Mouse (Mus musculus) neural tube, embryonic 12.5 days (tissue): Measurements from ENCODE around the gene Stx12. TPM values are rescaled to one million over a fixed set of nuclear protein-coding genes. Genes with fewer than 3 reads are reported as not detected.
A peak's percentile ranks its signal among the peaks of the same experiment; 100 is the strongest.

ENCODE experiments used
- ATAC-seq: fragments of 200-750 bp; cut with Nextera tagmentation; 2 replicates; pipeline ENCODE4 v1.8.0; 2017; ENCODE audit warnings: low read depth, mild to moderate bottlenecking, moderate TSS enrichment, moderate library complexity; ENCODE audit not compliant: low FRiP score
- H3K27ac ChIP-seq: fragments of 300-500 bp; sonication (generic); 2 replicates; pipeline ENCODE4 v1.5.1; 2016
- H3K27me3 ChIP-seq: fragments of 300-500 bp; sonication (generic); replicated peaks from 2 replicates; pipeline ENCODE4 v1.6.1; 2016; ENCODE audit warnings: mild to moderate bottlenecking
- H3K36me3 ChIP-seq: fragments of 300-500 bp; sonication (generic); 2 replicates; pipeline ENCODE4 v1.6.1; 2016; ENCODE audit warnings: mild to moderate bottlenecking
- H3K4me1 ChIP-seq: fragments of 300-500 bp; sonication (generic); 2 replicates; pipeline ENCODE4 v1.6.1; 2016
- H3K4me2 ChIP-seq: fragments of 300-500 bp; sonication (generic); replicated peaks from 2 replicates; pipeline ENCODE4 v1.6.1; 2016; ENCODE audit warnings: mild to moderate bottlenecking
- H3K4me3 ChIP-seq: fragments of 300-500 bp; sonication (generic); 2 replicates; pipeline ENCODE4 v1.5.1; 2016
- H3K9ac ChIP-seq: fragments of 300-500 bp; sonication (generic); 2 replicates; pipeline ENCODE4 v1.6.1; 2016; ENCODE audit warnings: mild to moderate bottlenecking
- H3K9me3 ChIP-seq: fragments of 300-500 bp; sonication (generic); 2 replicates; pipeline ENCODE4 v1.6.1; 2016; ENCODE audit warnings: mild to moderate bottlenecking
- WGBS: fragments of 180-500 bp; shearing (Covaris S2); methylation state at CpG from one replicate; pipeline ENCODE4 v1.1.7; 2016; 5-methylcytosine and 5-hydroxymethylcytosine counted together
- polyA plus RNA-seq: library from polyadenylated mRNA; unstranded; fragments of >200 nt; fragmentation: Nextera tagmentation; extraction: Ambion mirVana; gene quantifications from 2 replicates; pipeline ENCODE4 v1.2.1, GENCODE M21; 2016

The Stx12 gene
- polyA plus RNA-seq, 1 experiment from 2014 or later = 110 TPM

GRCm38 (mm10) chr4:132904071-132904470, 19.8 kb upstream of the Stx12 start:
- Histone ChIP-seq H3K36me3 (peaks cover 62% of the 10 kb centered on the region), H3K4me1 (no peaks in the 10 kb centered on the region), H3K27ac (no peak overlapping the region), H3K4me2 (no peak overlapping the region), H3K4me3 (no peak overlapping the region), H3K9ac (no peak overlapping the region), H3K9me3 (no peaks in the 10 kb centered on the region), H3K27me3 (no peaks in the 10 kb centered on the region)
- 89% methylated on average over 2 of the region's 2 CpGs for WGBS
- no peak for ATAC-seq

- no peaks in the 10 kb centered on the region for H3K9me3 ChIP-seq
- no peak overlapping the region for H3K4me2 ChIP-seq
- no peak for ATAC-seq
- no peak overlapping the region for H3K4me3 ChIP-seq
- no peaks in the 10 kb centered on the region for H3K4me1 ChIP-seq
- peaks cover 30% of the 10 kb centered on the region for H3K36me3 ChIP-seq
- no peak overlapping the region for H3K9ac ChIP-seq
- 90% methylated on average over 9 of the region's 9 CpGs for WGBS
- no peaks in the 10 kb centered on the region for H3K27me3 ChIP-seq
- H3K27ac ChIP-seq = no peak overlapping the region
Measured at GRCm38 (mm10) chr4:132898197-132898596, 13.9 kb upstream of the Stx12 start.

GRCm38 (mm10) chr4:132894402-132894801, 10.1 kb upstream of the Stx12 start:
- Histone ChIP-seq H3K4me2 (no peak overlapping the region), H3K27ac (no peak overlapping the region), H3K9ac (no peak overlapping the region), H3K9me3 (no peaks in the 10 kb centered on the region), H3K36me3 (no peaks in the 10 kb centered on the region), H3K4me1 (no peaks in the 10 kb centered on the region), H3K4me3 (no peak overlapping the region), H3K27me3 (no peaks in the 10 kb centered on the region)
- 27% methylated on average over 7 of the region's 7 CpGs for WGBS
- ATAC-seq = no peak

- ATAC-seq = no peak; the same call in none of the 2 replicates
- peak overlapping the region; percentile 82 for H3K4me3 ChIP-seq
- H3K36me3 ChIP-seq = 0 out of 2 replicates have a peak, but pooled peaks cover 5% of the 10 kb centered on the region
- peak overlapping the region; percentile 91 for H3K9ac ChIP-seq
- peak overlapping the region; percentile 86 for H3K27ac ChIP-seq
- peaks cover 17% of the 10 kb centered on the region for H3K4me1 ChIP-seq
- H3K4me2 ChIP-seq = peak overlapping the region; percentile 87
- WGBS = 20% methylated on average over 9 of the region's 9 CpGs
- H3K9me3 ChIP-seq = no peaks in the 10 kb centered on the region
- no peaks in the 10 kb centered on the region for H3K27me3 ChIP-seq
Measured at GRCm38 (mm10) chr4:132884844-132885374, 600 bp upstream of the Stx12 start.

GRCm38 (mm10) chr4:132883561-132884063, 697 bp downstream of the Stx12 start:
- no peak; the same call in 1 of the 2 replicates for ATAC-seq
- 3% methylated on average over 21 of the region's 21 CpGs for WGBS
- peaks cover 17% of the 10 kb centered on the region for H3K4me1 ChIP-seq

GRCm38 (mm10) chr4:132874363-132875097, 9.8 kb downstream of the Stx12 start:
- Histone ChIP-seq H3K4me2 (no peak overlapping the region), H3K9me3 (no peaks in the 10 kb centered on the region), H3K9ac (no peak overlapping the region), H3K27ac (no peak overlapping the region), H3K27me3 (no peaks in the 10 kb centered on the region), H3K4me3 (no peak overlapping the region), H3K4me1 (no peaks in the 10 kb centered on the region), H3K36me3 (peaks cover 23% of the 10 kb centered on the region)
- WGBS = 95% methylated on average over 7 of the region's 7 CpGs
- no peak for ATAC-seq

More at GRCm38 (mm10) chr4:132883561-132884063, 697 bp downstream of the Stx12 start:
- 0 out of 2 replicates have a peak, but pooled peaks cover 10% of the 10 kb centered on the region for H3K36me3 ChIP-seq
- peak overlapping the region; percentile 86 for H3K27ac ChIP-seq
- H3K9ac ChIP-seq = peak overlapping the region; percentile 91
- H3K4me2 ChIP-seq = peak overlapping the region; percentile 87
- H3K4me3 ChIP-seq = peak overlapping the region; percentile 82
- H3K9me3 ChIP-seq = no peaks in the 10 kb centered on the region
- no peaks in the 10 kb centered on the region for H3K27me3 ChIP-seq

- Histone ChIP-seq H3K9ac (no peak overlapping the region), H3K4me2 (no peak overlapping the region), H3K4me1 (no peaks in the 10 kb centered on the region), H3K36me3 (peaks cover 29% of the 10 kb centered on the region), H3K9me3 (no peaks in the 10 kb centered on the region), H3K27ac (no peak overlapping the region), H3K27me3 (no peaks in the 10 kb centered on the region), H3K4me3 (no peak overlapping the region)
- 92% methylated on average over 11 of the region's 11 CpGs for WGBS
- no peak for ATAC-seq
Measured at GRCm38 (mm10) chr4:132873481-132874362, 10.6 kb downstream of the Stx12 start.

GRCm38 (mm10) chr4:132871116-132871515, 13.2 kb downstream of the Stx12 start:
- H3K27me3 ChIP-seq = no peaks in the 10 kb centered on the region
- peaks cover 54% of the 10 kb centered on the region for H3K36me3 ChIP-seq
- no peak overlapping the region for H3K4me3 ChIP-seq
- no peak overlapping the region for H3K9ac ChIP-seq
- H3K4me1 ChIP-seq = no peaks in the 10 kb centered on the region
- no peak overlapping the region for H3K4me2 ChIP-seq
- no peak for ATAC-seq
- H3K9me3 ChIP-seq = no peaks in the 10 kb centered on the region
- H3K27ac ChIP-seq = no peak overlapping the region
- WGBS = 98% methylated on average over 3 of the region's 3 CpGs

- H3K4me3 ChIP-seq = no peak overlapping the region
- H3K9ac ChIP-seq = no peak overlapping the region
- no peaks in the 10 kb centered on the region for H3K27me3 ChIP-seq
- H3K4me1 ChIP-seq = no peaks in the 10 kb centered on the region
- H3K9me3 ChIP-seq = no peaks in the 10 kb centered on the region
- no peak overlapping the region for H3K27ac ChIP-seq
- 94% methylated on average over 2 of the region's 2 CpGs for WGBS
- ATAC-seq = no peak
- no peak overlapping the region for H3K4me2 ChIP-seq
- peaks cover 77% of the 10 kb centered on the region for H3K36me3 ChIP-seq
Measured at GRCm38 (mm10) chr4:132864856-132865255, 19.5 kb downstream of the Stx12 start.

- Histone ChIP-seq H3K4me2 (no peak overlapping the region), H3K4me1 (no peaks in the 10 kb centered on the region), H3K4me3 (no peak overlapping the region), H3K27ac (no peak overlapping the region), H3K9me3 (no peaks in the 10 kb centered on the region), H3K36me3 (peaks cover 72% of the 10 kb centered on the region), H3K27me3 (no peaks in the 10 kb centered on the region), H3K9ac (no peak overlapping the region)
- no peak for ATAC-seq
- WGBS = 94% methylated on average over 13 of the region's 13 CpGs
Measured at GRCm38 (mm10) chr4:132863012-132863411, 21.3 kb downstream of the Stx12 start.

GRCm38 (mm10) chr4:132860880-132861279, 23.4 kb downstream of the Stx12 start:
- Histone ChIP-seq H3K4me1 (no peaks in the 10 kb centered on the region), H3K36me3 (peaks cover 70% of the 10 kb centered on the region), H3K4me2 (no peak overlapping the region), H3K27ac (no peak overlapping the region), H3K4me3 (no peak overlapping the region), H3K27me3 (no peaks in the 10 kb centered on the region), H3K9ac (no peak overlapping the region), H3K9me3 (no peaks in the 10 kb centered on the region)
- no peak for ATAC-seq
- WGBS = 100% methylated on average over 1 of the region's 1 CpGs

GRCm38 (mm10) chr4:132843705-132844071, 40.6 kb downstream of the Stx12 start:
- H3K27ac ChIP-seq = peak overlapping the region; percentile 37; the same call in 1 of the 2 replicates
- no peak for ATAC-seq
- H3K9ac ChIP-seq = peak overlapping the region; percentile 85; the same call in 1 of the 2 replicates
- H3K4me3 ChIP-seq = peak overlapping the region; percentile 81
- H3K4me2 ChIP-seq = peak overlapping the region; percentile 61
- H3K4me1 ChIP-seq = peaks cover 6% of the 10 kb centered on the region
- H3K27me3 ChIP-seq = no peaks in the 10 kb centered on the region
- 84% methylated on average over 1 of the region's 1 CpGs for WGBS
- peaks cover 25% of the 10 kb centered on the region for H3K36me3 ChIP-seq
- H3K9me3 ChIP-seq = no peaks in the 10 kb centered on the region
